Mouse (Mus musculus) small intestine, adult 2 months (tissue): ENCODE measurements around the gene Poc1b.

Experiments
- CTCF ChIP-seq: fragments of 200-500 bp; IDR thresholded peaks from 2 replicates; pipeline ENCODE4 v1.5.1; 2012; ENCODE audit warnings: low read depth, mild to moderate bottlenecking, control low read depth, inconsistent platforms, low read length, moderate library complexity, mixed read lengths; ENCODE audit not compliant: insufficient replicate concordance, insufficient read length; ENCODE audit errors: extremely low read depth
- POLR2A ChIP-seq: fragments of 200-500 bp; IDR thresholded peaks from 2 replicates; pipeline ENCODE4 v1.6.1; 2012; ENCODE audit warnings: low read depth, mild to moderate bottlenecking, control low read depth, inconsistent platforms, low read length, moderate library complexity

DNA sequence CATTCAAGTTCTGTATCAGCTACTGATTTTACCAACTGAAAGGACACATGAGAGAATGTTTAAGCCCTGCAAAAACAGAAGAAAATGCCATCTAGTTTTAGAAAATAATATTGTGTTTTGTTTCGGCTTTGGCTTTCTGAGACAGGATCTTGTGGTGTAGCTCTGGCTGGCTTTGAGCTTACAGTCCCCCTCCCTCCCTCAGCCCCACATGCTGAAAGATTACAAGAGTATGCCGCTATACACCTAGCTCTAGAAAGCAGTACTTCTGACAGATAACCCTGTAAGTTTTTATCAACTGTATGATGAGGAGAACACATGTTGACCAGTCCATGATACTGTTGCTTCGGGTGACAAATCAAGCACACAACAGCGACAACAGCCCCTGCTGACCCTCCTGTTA is 12.6 kb downstream of the Poc1b start:
- no peak for TF ChIP-seq POLR2A
- no peak for TF ChIP-seq CTCF
